Mouse (Mus musculus) embryo, embryonic 11.5 days (tissue): Measurements from ENCODE around the gene Mtor.

ENCODE experiments used
- DNase-seq: peaks from one replicate; pipeline ENCODE4 v3.0.0-alpha.2; 2012; ENCODE audit warnings: low read depth, low spot score

The Mtor gene

DNA sequence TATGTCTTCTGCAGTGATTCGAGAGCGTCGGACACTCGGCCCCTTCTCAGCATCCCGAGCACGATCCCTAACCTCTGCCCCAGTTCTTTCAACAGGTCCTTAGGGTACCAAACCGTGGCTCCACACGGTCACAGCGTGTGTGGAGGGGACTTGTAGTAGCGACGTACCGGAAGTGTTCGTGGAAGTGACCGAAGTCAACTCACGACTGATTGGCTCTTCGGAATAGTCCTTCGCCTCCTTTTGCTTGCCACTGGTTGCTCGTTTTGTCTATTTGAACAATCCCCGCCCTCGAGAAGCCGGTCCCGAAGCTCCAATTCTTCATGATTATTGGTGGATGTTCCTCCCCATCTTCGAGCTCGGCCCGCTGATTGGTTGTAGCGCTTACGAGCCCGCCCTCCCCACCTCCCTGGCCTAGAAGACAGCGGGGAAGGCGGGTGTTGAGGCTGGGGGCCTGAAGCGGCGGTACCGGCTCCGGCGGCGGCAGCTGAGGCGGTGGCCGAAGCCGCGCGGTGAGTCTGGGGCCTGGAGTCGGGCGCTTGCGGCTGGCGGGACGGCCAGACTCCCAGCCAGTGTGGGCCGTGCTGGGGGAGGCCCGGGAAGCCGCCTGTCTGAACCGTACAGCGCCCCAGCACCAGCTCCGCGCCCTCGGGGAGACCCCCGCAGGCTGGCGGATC is at the start of gene Mtor:
Gene Mtor (plus strand): TSS at position 433 of the 674 bp plus-strand sequence.
- DNase-seq = peak; percentile 94

DNA sequence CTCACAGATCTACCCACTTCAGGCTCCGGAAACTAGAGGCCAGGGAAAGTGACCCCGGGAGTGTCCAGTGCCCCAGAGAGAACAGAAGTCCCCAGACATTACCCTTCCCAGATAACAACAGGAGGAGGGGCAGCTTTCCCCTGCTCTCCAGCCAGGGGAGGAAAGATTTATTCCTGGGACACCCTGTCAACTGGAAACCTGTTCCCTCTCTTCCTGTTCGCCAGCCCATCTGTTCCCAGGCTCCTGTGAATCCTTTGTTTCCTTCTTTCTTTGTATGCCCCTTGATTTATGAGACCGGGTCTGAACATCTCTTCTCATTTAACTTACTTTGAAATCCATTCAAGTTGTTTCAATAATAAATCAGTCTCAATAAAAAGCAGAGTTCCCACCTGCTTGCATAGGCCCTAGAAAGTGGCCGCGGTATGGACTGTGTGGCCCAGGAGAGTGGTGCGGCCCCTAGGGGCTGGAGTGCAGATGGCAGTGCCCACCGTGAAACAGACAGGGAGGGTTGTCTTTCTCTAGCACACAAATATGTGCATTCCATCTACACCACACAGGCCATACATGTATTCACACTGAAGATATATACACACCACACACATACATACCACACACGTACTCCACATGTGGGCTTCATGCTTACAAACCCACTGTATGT is 48.8 kb upstream of the Mtor start:
- no peak for DNase-seq

DNA sequence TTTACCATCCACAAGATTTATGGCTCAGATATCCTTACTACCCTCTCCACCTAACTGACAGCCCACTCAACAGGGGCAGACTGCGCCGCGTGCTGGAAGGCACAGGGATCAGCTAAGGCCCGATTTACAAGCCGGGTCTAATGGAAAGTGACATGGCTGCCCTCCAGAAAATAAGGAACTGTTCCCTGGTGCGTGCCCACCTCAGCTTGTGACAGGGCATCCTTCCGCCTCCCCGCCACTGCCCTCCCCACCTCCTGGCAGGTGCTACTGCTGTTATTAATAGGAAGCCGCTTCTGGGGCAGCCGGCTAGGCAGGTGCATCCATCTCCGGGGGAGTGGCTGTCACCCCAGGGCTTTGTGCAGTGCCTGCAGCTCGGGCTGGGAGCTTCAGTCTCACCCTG is 45.0 kb upstream of the Mtor start:
- DNase-seq = no peak

DNA sequence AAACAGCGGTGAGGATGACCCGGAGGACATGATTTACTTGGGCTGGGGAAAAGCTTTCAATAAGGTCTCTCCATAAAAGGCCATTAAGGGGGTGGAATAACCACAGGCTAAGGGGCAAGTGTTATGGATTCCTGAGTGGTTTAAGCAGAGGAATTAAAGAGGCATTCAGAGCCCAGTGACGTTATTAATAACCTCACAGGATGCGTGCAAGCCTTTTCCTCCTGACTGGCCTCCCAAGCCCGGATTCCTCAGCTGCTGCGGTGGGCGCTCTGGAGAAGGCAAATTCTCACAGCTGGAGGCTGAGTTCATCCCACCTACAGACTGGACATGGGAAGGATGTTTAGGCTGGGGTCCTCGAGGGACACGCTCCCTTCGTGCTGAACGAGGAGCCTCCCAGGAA is 43.7 kb upstream of the Mtor start:
- no peak for DNase-seq

DNA sequence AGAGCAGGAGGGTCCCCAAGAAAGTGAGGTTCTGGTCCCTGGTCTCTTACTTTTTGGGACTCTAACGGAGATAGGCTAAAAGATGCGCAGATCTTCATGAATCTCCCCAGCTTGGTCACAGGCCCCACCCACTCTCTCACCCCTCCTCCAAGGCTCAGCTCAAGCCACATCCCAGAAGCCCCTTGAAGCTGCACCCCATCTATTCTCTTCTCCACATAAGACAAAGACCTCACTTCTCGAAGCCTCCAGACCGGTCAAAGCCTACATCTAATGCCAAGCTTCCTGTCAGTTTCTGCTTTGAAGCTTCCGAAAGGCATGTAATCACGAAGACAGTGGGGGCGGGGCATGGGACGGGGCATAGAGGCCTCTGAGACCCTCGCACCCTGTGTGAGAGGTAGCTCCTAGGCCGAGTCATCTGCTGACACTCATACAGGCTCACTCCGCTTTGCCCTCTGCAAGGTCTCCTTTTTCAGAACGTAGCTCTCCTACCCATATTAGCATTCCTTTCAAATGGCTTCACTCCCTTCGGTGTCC is 43.1 kb upstream of the Mtor start:
- DNase-seq = no peak

DNA sequence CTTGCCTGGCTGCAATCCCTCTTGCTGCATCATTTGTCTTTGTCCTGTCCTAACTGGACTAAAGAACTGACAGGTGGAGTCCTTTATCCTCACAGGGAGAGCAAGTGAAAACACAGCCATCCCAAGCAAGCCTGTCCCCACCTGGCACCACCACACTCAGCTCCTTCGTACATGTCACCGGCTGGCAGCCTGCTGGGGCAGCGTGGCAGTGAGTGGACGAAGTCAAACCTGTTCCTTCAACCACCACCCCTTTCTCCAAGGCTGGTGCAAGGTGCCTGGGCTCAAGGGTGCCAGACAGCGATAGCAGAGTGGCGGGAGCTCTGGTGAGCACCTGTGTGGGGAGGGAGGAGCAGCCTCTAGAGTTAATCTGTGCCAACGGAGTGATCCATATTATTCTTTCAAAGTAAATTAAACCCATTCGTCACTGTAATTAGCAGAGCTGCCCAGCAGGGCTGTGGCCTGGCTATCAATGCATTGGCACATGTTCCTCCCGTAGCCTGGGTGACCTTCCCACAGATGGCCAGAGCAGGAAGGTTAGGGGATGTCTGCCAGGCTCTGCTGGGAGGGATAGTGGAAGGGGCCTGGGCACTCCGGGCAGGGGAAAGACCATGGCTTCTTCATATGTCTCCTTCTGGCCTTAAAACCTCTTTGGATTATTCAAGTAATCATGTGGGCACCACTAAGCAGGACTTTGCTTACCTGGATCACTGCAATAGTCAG is 40.0 kb upstream of the Mtor start:
- no peak for DNase-seq

DNA sequence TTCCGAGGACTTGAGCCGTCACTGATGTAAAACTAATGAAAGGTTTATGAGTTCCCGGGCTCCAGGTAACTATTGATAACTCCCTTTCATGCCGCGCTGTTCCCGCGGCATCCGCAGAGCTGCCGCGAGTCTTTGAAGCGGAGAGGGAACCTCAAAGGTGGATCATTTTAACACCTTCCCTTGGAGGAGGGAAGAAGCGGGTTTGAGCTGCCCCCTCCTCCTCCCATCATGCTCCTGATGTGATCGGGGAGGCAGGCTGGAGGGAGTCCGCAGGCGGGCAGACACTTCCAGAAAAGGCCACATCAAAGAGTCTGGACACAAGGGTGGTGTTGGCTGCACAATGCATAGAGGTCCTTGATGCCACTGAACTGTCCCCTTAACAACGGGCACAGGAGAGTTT is 32.8 kb upstream of the Mtor start:
- DNase-seq = no peak

DNA sequence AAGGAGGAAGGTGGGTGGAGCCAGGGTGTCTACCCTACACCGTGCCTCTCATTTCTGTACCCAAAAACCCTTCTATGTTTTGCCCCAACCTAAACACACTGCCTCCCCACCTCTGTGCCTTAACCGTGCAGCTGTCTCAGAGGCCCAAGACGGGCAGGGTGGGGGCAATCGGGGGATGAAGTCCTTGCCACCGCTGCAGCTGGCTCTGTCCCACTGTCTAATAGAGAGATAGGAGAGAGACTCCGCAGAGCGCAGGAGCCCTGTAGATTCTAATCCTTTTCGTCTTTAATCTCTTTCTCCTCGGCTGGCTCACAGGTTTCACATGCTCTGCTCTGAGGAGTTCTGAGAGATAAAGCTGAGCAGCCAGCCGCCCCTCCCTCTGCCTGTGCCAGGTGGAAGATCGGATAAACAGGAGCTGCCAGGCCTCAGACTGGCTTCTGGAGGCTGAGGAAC is 31.3 kb upstream of the Mtor start:
- no peak for DNase-seq

DNA sequence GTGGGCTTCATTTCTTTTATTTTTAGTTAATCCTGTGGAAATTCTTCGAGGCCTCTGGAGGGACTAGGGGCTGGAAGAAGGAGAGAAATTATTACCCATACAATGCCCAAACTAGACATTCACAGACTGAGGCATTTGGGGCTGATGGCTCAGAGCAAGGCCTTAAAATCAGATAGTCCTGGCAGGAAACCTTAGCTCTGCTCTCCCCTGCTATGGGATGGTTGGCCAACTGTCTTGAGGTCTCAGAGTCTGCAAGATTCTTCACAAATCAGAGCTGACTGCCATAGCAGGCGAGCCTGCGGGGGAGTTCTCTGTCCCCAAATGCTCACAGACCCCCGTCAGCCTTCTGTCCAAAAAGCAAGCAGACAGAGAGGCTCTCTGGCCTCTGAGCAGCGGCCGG is 30.9 kb upstream of the Mtor start:
- no peak for DNase-seq

DNA sequence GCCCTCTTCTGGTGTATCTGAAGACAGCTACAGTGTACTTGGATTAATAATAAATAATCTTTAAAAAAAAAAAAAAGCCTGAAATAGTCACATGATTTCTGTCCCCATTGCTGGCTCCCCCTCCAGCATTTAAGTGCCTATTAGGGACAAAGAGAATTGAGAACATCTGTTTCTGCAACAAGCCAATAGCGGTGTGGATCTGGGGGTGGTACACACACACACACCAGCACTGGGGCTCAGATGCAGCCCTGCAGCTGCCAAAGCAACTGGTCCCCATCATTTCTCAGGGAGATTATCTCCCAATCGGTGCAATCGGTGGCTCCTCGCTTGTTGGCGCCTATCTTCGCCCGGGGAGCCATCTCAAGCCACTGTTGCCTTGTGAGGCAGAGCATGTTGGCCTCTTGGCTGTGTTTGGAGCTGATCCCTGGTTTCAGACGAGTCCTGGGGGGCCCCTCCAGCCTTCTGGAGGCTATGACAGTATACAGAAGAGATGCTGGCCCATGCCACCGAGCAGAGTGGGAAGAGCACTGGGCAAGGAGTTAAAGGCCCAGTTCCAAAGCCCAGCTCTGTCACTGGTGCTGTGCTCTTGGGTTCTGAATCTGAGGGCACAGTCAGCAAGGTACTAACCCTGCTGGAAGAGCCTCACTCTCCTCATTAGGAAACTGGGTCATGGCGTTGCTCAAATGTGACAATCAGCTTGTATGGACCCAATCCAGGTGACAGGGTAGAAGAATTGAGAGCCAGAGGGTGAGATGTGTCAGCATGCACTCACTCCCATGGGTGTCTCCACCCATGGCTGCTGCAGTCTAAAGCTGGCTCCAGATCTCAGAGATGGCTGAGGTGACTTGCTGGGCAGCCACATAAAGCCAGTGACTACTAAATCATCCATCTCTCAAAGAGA is 21.2 kb upstream of the Mtor start:
- DNase-seq = no peak

DNA sequence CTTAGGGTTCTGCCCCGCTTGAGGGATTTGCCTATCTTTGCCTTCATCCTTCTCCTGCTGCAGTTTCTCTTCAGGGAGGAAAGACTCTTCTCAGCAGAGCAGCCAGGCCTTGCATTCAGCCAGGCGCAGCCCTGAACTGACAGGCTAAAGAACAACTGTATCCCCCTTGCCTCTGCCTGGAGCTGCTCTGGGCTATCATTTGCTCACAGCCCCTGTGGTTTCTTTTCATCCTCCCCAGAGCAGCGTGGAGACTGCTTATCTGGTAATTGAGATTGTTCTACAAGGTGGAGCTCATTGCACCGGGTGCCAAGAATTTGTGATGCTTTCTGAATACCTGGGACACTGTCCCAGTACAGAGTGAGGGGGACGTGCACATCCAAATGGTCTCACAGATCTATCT is 19.9 kb upstream of the Mtor start:
- DNase-seq = no peak

DNA sequence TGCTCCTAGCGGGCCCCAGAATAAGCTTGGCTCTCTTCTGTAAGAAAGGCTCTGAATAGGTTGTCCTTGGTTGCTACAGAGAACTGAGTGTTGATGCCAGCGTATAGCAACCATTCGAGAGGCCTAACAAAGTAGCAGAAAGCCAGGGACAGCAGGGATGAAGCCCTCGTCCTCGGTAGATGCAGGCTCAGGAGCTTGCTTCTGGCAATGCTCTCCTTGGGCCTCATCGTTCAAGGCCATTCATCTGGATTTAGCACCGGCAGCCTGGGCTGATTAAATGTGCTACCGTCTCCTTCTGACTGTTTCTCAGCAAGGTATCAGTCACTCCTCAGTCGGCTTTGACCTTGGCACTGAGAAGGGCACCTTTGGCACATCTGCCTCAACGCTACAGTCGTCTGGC is 19.3 kb upstream of the Mtor start:
- DNase-seq = no peak

DNA sequence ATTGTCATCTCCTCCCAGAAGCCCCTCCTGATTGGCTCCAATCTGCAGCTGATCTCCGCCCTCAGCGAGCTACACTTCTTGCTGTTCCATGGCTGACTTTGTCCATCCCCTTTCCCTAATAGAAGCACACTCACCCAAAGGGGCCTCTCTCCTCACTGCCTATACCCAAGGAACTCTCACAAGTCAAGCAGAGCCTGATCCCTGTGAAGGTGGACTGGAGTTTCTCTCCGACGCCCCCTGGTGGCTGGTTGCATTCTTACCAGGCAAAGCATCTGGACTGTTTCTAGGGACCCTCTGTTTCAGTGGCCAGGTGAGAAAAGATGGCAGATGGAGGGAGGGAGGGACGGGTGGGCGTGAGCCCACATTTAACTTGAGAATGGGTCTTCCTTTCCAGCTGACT is 18.7 kb upstream of the Mtor start:
- peak; percentile 60 for DNase-seq

DNA sequence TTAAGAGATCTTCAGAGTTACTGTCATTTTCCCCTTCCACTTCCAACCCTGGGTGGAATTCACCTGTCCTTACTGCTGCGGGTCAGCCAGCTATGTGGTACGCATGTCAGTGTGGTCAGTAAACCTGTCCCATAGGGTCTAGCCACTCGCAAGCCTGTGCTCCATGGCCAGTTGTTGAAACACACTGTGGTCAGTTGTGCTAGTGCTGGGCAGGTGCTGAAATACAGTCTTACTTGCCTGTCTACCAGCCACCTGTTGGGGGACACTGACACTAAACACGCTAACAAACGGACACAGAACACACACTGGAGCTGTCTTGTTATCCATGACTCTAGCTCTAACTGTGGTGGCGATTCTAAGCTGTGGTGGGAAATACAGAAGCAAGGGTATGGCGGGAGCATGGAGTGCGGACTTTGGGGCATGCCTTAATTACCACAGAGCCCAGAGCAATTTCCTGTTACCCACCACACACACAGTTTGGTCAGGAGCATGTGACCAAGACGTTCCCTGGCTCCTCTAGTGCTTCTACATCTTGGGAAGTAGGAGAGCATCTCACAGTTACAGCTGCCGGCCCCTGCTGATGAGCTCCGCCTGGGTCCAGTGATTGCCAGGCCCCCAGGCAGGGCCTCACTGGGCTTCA is 17.4 kb upstream of the Mtor start:
- no peak for DNase-seq

DNA sequence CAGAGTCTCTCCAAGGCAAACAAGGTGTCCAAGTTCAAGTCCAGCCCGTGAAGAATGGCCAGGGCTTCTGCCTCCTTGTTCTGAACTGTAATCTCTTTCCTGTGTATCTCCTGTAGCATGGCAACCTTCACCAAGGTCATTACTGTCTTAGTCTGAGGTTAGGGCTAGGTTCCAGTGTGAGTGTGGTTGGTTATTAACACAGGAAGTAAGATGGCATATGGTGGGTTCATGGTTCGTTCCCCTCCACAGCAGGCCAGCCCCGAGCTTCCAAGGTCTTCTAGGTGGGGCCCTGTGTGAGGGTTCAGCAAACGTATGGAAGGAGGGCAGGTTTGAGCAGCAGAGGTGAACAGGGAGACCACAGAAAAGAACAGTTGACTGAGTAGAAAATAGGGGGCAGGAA is 15.9 kb upstream of the Mtor start:
- DNase-seq = no peak

DNA sequence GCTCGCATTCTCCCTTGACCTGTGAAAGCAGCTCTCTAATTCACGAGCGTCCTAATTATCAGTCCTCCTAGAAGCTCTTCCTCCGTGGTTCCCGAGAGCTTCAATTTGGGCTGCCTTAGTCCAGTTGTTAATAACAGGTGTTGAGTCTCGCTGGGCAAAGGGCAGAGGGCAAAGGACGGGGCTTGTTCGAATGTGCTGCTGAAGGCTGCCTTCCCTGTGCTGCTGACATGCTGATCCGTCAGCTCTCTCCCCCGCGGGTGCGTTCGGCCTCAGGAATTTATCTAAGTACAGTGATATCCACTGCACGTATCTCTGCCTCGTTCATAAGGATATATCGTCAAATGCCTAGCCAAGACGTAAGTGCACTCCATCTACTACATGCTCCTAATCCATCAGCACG is 15.1 kb upstream of the Mtor start:
- no peak for DNase-seq

DNA sequence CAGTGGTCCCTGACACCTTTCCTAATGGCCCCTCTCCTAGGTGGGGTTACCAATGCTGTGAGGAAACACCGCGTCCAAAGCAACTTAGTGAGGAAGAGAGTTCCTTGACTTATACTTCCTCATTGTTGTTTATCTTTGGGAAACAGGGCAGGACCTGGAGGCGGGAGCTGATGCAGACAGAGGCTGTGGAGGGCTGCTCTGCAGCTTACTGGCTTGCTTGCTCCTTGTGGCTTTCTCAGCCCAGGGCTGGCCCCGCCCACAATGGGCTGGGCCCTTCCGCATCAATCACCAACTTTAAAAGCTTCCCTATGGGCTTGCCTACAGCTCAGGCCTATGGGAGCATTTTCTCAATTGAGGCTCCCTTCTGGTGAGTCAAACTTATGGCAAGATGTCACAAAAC is 14.6 kb upstream of the Mtor start:
- DNase-seq = no peak

DNA sequence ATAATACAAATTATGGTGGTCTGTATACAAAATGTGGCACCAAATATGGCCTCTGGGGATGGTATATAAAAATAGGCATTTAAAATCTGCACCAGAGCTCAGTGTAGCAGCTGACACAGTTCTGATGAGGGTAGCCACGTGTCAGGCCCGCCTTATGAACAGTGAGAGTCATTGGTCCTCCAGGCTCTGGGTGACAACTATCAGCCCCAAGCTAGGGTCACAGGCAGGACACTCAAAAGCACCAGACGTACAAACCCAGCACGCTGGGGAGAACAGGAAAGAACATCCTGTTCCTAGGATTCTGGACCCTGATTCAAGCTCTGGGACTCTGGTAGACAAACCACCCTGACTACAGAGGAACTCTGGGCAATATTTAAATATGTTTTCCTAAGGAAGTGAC is 13.9 kb upstream of the Mtor start:
- no peak for DNase-seq

DNA sequence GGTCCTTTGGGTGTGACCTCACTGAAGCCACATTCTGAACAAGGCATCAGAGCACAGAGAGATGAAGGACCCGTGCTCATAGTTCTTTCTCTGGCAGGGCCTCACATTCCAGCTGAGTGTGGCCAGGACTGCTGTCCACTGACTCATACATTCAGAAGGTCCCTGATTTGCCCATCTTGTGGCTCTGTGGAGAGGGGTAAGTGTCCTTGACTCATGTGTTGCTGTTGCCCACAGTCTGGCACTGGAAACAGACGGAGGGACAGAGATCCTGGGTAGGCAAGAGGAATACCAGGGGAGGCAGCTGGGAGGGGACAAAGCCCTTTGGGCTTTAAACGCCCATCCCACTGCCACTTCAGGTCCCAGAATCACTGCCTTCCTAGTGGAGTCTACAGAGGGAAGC is 13.3 kb upstream of the Mtor start:
- DNase-seq = no peak

DNA sequence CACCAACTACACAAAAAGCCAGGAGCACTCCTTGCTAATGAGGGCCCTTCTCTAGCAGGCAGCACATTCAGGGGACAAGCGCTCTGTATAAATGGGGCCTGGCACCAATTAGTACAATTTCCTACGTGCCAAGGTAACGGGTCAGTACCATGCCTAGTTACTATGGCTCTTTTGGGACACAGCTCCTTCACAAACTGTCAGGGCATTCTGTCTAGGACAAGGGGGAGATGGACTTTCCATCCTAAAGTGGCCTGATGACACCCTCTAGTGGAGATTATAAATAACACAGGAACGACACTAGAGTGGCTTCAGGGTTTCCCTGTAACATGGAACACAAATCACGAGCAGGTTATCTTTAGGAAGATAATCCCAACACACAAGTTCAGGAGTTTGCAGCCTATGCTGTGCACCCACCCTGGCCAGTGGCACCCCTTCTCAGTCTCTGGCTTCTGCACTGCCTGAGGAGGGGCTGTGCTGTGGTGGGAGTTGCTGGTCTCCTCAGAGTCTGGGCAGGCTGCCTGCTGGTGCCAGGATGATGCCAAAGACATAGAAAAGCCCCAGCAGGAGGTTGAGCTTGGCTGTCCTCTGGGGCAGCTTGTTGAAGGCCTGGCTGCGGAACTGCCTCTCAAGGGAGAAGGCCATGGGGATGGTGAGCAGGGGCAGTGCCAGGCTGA is 12.6 kb upstream of the Mtor start:
- DNase-seq = no peak

DNA sequence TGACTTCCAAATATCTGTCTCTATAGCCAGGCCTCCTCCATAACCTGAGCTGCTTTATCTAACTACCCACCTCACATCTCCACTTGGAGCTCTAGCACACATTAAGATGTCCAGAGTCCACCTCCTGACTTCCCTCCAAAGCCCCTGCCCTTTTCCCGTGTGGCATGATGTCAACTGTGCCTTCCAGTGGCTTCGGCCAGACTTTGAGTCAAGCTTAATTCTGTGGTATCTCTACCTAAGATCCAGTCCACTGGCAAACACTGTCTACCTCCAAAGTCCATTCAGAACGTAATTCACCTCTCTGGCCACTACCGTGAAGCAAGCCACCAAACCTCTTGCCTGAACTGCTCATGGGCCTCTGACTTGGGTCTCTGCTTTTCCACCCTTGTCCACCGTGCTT is 6.5 kb upstream of the Mtor start:
- DNase-seq = no peak
